Mouse (Mus musculus): ENCODE results near the gene Aif1.
"Not testable (repeated sequence)": the region's sequence is repeated elsewhere in the genome, so short reads cannot be mapped to it uniquely, and the experiment has no call there.

Aif1 gene

DNA sequence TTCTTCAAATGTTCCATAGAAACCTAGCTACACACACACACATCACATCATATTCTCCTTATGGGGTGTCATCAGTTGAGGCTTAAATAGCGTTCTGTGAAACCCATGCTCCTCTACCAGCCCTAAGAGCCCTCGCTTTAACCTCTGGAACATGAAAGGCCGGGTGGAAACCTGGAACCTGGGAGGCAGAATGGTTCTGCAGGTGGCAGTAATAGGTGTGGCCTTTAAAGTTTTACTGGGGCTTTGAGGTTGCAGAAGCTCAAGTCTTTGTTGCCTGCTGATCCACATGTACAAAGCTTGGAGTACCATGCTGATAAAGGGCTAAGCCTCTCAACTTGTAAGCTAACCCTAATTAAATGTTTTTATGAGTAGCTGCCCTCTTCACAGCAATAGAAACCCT is 28.5 kb downstream of the Aif1 start:
- DNase-seq (ENCODE audit: low read depth, low spot score) = peak; percentile 25

DNA sequence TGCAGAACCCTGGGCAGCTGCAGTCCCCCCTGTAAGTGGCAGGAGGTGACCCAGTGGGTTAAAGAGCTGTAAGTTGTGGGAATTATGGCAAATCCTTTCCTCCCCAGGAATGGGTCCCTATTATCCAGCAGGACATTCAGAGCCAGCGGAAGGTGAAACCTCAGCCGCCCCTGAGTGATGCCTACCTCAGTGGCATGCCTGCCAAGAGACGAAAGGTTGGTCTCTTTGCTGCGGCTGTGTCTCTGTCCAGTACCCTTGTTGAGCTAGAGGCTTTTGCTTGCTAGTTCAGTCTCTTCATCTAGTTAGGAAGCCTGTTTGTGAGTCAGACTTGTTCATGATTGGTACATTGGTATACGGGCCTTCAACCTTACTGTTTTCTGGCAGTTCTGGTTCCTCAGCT is 29.7 kb downstream of the Aif1 start:
- DNase-seq (ENCODE audit: low read depth, low spot score) = no peak

DNA sequence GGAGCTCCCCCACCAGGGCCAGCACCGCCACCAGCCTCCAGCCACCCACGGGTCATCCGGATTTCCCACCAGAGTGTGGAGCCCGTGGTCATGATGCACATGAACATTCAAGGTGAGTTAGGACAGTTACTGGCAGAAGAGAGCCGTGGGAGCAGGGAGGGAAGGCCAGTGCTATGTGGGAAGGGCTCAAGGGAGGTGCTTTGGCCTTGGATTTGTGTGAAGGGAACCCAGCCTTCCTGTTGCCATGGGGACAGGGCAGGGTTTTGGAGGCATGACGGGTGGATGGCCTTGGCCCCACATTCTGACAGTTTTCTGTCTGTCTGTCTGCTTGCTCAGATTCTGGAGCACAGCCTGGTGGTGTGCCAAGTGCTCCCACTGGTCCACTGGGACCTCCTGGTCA is 33.9 kb downstream of the Aif1 start:
- no peak for DNase-seq (ENCODE audit: low read depth, low spot score)

DNA sequence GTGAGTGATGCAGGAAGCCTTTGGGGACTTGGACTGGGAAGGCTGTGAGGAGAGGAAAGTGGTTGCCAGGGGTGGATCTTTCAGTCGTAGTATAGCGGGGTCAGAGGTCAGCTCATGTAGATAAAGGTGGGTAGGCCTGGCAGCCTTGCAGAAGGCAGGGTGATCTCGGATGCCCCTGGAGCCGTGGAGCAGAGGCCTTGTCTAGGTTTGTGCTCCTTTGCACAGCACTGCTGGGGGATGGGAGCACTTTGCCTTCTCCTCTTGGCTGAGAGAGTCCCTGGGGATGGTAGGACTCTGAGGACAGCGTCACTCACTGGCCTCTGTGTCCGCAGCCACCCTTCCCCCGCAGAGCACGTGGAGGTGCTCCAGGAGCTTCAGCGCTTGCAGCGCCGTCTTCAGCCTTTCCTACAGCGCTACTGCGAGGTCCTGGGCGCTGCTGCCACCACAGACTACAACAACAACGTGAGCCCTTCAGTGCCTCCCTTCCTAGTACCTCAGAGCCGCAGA is 35.3 kb downstream of the Aif1 start:
- no peak for DNase-seq (ENCODE audit: low read depth, low spot score)

DNA sequence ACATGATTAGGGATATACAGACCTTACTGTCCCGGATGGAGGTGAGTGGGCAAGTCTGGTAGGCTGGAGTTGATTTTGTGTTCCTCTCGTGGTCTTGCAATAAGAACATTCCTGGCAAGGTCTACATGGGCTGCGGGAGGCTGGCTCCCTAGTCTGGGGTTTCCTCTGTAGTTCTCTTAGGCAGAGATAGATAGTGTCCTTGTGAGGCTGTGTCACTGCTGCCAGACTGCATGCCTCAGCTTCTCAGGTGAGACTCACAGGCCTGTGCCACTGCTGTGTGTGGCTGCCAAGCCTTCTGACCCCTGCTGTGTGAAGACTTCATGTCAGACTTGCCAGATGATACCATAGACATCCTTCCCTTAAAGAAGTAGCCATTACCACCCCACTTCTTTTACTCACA is 36.6 kb downstream of the Aif1 start:
- no peak for DNase-seq (ENCODE audit: low read depth, low spot score)

DNA sequence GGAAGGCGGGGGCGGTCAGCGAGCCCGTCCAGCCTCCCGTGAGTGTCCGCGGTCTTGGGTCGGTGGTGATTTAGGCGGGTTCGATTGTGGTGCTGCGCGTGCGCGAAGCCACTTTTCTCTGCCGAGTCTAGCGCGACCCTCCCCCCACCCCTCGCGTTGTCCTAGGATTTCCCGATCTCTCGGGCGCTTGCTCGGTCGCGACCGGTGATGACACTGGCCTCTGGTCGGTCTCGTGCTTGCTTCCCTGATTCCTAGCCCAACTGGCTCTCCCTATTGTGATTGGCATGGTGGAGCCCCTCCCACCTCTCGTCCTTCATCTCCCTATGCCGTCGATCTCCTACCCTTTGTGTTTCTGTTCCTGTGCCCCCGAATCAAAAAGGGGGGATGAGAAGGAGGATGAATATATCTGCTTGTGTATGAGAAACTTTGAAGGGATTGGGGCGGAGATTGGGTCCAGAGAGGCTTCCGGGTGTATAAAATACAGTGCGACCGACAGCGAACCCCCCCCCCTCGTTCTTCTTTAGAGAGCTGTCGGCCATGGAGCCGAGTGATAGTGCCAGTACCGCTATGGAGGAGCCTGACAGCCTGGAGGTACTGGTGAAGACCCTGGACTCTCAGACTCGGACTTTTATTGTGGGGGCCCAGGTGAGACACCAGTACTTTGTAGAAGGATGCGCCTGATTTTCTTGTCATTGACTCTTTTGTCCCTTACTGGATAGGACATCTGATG is 40.1 kb downstream of the Aif1 start:
- no peak for DNase-seq (ENCODE audit: low read depth, low spot score)

DNA sequence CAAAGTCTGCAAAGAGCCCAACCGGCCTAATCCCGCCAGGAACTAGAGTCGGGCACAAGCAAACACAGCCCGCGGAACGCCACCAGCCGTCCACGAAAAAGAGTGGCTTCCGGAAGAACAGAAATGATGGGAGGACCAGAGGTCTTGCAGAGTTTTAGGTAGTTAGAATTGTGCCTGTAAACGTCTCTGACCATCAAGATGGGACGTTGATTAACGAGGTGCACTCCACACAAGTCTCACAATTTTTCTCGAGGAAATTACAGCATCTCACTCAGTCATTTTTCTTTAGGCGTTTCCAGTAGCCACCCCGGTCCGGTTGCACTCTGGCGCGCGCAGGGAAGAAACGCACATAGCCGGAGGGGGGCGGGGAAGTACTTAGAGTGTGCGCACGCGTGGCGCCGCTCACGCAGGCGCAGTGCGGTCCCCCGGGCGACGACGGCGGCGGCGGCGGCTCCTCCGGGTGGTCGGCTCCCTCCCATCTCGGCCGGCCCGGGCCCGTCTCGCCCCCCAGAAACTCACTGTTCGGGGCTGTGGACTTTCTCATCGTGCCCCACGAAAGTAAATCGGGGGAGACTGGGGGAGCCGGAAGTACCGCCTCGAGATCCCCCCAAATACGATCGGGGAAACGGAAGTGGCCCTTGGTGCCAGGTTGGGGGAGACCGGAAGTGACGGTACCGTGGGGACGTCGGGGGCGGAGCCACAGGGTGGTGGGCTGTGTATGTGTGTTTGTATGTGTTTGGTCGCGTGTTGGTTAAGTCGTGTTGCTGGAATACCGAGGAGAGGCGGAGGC is 40.9 kb downstream of the Aif1 start, which contains the start of gene Bag6:
Bag6 (plus strand) TSS at position 378 of the 790 bp plus-strand sequence.
- peak; percentile 95 for DNase-seq (ENCODE audit: low read depth, low spot score)

DNA sequence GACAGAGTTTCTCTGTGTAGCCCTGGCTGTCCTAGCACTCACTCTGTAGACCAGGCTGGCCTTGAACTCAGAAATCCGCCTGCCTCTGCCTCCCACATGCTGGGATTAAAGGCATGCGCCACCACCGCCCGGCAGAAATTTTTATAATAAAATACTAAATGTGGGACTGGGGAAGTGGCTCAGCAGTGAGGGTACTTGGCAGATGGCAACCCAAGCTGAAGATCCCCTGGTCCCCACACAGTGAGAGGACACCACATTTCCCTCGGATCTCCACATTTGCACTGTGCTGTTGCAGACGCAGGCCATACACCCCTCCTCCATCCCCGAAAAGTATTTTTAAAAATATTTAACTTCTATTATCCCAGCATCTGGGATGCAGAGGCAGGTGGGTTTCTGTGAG is 42.4 kb downstream of the Aif1 start:
- DNase-seq (ENCODE audit: low read depth, low spot score) = no peak

DNA sequence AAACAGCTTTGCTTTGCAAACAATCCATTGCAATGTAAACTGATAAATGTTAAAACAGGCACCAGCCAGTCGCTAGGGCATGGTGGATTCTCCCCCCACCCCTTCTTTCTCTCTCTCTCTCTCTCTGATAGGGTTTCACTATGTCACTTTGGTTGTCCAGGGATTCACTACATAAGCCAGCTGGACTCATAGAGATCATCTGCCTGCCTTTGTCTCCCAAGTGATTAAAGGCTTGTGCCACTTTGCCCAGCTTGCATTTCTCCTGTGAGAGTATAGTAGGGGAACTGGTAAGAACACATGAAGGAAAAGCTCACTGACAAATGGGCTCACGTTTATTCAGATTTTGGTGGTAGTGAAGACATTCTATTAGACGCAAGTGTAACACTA is 43.7 kb downstream of the Aif1 start:
- no peak for DNase-seq (ENCODE audit: low read depth, low spot score)

DNA sequence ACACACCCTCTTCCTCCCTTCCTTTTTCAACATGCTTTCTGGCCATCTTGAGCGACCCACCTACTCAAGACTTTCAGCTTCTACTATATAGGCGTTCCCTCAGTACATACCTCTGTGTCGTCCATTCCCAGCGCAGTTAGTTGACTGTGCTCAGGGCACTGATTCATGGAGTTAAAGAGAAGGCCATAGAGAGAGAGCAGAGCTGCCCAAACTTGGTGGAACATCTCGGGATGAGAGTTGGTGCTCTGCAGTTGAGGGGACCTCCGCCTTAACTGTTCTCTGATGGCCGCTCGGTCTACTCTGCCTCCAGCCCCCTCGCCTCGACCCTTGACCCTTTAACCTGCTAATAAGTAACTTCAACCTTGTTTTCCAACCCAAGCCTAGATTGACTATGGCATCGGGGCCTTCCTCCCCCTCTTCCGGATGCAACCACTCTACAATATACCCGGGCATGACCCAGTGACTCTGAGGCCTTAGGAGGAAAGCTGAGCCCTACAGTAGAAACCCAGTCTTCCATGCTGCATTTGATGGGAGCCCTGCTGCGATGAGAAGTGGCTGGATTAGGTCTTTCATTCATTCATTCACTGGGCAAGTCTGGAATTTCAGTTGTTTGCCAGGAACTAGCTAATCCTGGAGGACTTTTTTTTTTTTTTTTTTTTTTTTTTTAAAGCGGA is 44.2 kb downstream of the Aif1 start, which contains the start of gene Apom:
Apom (minus strand) TSS at position 551 of the 674 bp plus-strand sequence.
- no peak for DNase-seq (ENCODE audit: low read depth, low spot score)

DNA sequence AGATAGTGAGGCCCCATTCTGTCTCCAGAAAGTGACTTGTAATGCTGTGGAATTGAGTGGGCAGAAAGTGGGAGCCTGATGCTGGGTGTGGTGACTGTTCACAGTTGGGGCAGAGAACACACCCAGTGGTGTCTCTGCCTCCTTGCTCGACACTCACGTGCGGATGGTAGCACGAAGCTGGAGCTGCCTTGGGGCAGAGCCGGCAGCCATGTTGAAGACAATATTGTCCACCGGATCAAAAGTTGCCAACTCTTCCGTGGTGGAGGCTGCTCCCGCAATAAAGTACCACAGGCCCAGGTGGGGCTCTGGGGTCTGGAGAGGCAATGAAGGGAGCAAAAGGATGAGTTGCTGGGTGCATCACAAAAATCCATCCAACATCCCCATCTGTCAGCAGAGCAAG is 44.8 kb downstream of the Aif1 start:
- no peak for DNase-seq (ENCODE audit: low read depth, low spot score)

DNA sequence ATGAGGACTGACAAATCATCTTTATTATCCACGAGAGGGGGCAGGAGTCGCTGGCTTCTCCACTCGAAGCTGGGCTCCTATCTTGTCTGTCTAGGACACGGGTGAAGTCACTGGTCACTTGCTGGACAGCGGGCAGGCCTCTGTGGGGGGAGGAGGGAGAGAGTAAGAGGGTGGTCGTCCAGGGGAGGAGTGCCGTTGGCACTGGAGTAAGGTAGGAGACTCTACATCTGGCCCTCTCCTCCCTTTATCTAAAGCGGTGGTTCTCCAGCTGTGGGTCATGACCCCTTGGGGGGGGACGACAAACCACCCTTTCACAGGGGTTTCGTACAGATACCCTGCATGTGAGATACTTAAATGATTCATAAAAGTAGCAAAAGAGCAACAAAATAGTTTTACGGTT is 46.9 kb downstream of the Aif1 start:
- no peak for DNase-seq (ENCODE audit: low read depth, low spot score)

DNA sequence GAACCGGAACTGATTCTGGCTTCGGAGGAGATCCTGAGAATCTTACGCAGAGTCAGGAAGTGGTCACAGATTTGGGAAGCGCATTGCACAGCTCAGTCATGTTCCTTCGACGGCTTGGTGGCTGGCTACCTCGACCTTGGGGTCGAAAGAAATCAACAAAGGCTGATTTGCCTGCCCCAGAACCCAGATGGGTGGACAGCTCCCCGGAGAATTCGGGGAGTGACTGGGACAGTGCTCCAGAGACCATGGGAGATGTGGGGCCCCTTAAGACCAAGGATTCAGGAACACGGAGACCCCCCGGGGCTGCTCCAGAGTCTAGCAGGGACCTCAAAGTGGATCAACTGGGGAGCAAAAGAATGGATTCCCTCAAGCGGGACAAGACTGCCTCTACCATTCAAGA is 48.9 kb downstream of the Aif1 start:
- DNase-seq (ENCODE audit: low read depth, low spot score) = no peak

DNA sequence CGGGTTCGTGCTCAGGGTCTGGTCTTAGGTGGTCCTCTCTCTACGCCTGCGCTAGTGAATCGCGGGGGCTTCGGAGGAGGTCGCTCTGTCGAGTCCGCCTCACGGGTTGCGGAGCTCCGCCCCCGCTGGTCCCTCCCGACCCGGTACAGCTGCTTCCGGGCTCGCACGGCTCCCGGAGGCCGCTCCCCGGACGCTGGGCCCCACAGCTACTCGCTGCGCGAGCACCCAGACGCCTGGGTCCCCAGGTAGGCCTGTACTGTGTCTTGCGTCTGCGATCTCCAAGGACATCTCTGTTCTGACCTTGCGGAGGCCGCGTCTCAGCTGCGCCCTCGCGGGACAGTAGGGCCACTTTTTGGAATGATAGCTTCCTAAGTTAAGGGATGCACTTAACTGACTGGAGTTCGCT is 49.7 kb downstream of the Aif1 start, which contains the start of gene D17H6S53E:
D17H6S53E (plus strand) TSS at position 168 of the 406 bp plus-strand sequence.
- DNase-seq (ENCODE audit: low read depth, low spot score) = peak; percentile 61

DNA sequence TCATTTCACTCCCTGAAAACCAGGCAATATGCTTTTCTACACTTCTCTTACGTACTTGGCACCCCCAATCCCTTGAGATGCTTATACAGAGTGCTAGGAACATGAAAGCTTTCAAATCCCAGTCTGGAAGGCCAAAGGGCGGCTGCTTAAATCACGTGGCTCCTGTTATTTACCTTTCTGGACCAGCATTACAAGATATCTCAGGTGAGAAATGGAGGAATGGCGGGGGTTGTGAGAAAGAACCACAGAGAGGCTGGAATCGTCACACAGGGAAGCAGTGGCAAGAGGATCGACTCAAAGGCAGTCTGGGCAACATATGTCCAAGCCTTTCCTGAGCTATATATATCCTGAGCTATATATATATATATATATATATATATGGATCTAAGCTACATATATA is 50.3 kb downstream of the Aif1 start:
- DNase-seq (ENCODE audit: low read depth, low spot score) = no peak

DNA sequence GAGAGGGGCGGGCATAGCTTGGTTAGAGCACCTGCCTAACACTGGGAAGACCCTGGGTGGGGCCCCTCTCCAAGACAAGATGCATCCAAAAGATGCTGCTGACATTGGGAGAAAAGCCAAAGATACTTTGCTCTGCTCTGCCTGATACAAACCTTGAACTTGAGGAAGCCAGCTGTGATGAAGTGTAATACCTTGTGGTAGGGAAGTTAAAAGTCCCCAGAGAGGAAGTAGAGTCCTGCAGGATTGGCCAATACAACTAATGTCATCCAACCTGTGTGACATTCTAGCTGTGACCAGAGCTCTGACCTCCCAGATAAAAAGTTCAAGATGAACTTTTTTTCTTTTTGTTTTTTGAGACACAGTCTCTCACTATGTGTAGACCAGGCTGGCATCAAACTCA is 50.8 kb downstream of the Aif1 start:
- DNase-seq (ENCODE audit: low read depth, low spot score) = no peak

DNA sequence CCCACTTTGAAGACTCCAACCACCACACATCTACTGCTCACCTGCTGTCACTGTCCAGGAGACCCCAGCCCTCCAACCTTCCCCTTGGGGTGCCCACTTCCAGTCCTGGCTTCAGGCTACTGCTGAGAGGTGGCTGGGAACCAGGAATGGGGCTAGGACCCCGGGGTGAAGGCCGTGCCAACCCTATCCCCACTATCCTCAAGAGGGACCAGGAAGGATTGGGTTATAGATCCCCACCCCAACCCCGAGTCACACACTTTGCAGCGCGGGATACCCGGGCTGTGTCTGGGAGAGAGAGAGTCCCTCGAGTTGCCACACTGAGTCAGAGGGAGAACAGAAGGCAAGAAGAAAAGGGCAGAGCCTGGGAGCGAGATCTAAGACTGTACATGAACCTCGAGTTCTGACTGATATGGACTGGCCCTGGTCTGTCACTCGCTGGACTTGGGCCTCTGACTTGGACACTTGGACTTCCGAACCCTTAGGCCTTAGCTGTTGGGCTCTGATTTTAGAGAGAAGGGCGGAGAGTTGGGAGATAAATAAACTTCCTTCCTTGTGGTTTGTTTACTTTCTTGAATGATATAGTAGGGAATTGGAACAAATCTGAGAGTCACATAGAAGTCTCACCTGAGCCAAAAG is 51.5 kb downstream of the Aif1 start:
- not testable (repeated sequence) for DNase-seq (ENCODE audit: low read depth, low spot score)

DNA sequence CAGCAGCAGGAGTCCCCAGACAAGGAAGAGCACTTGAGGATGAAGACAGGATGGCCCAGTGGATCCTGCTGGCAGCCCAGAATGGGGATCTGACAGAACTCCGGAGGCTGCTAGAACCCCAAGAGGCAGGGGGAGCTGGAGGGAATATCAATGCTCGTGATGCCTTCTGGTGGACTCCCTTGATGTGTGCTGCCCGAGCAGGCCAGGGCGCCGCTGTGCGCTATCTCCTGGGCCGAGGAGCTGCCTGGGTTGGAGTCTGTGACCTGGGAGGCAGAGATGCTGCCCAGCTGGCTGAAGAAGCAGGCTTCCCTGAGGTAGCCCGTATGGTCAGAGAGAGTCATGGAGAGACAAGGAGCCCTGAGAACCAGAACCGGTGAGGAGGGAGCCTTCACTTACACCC is 52.6 kb downstream of the Aif1 start:
- DNase-seq (ENCODE audit: low read depth, low spot score) = not testable (repeated sequence)

DNA sequence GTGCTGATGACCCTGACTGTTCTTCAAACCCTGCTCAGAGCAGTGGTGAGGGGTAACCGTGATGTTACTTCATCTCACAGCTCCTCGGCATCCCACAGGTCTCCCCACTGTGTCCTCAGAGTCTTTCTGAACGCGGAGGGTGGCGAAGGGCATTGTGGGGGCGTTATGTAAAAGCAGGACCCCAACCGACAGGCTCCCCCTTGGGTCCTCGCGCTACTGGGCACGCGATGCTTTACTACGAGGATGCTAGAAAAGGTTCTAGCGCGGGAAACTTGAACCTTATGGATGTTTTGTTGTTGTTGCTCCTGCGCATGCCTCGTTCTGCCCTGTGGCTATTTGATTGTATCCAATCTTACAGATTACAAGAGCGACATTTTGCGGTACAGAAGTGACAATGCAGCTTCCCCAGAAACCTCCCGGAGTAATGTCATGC is 54.0 kb downstream of the Aif1 start, which contains the start of gene Csnk2b:
Csnk2b (minus strand) TSS at position 183 of the 433 bp plus-strand sequence.
- peak; percentile 62 for DNase-seq (ENCODE audit: low read depth, low spot score)

DNA sequence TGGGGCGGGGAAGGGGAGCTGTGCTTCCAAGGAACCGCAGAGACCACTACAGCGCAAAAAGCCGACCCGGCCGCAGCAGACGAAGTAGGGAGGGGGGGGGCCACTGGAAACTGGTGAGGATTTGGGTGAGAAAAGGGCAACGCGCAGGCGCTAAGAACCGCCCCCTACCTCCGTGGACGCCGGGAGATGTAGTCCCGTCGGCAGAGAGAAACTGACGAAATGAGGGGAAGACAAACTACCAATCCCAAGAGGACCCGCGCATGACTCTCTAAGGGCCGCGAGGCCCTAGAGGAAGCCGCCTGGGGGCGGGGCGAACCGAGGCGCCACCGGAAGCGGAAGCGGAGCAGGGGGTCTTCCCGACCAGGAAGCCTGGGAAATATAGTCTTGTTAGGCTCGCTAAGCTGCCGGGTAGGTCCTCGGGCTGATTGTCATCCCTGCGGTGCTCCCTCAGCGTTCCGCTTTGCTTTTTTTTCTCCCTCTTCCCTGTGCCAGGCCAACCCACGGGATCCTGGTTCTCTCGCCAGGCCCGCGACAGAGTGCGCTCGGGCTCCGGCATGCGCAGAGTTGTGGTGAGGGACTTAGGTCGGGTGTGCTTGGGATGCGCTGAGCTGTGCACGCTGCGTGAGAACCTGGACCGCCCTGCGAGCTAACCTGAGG is 54.6 kb downstream of the Aif1 start, which contains the start of gene Gpank1:
Gpank1 (plus strand) TSS at position 313 of the 657 bp plus-strand sequence.
- peak; percentile 99 for DNase-seq (ENCODE audit: low read depth, low spot score)
